Mouse (Mus musculus) cortical plate, adult 2 months (tissue): Measurements from ENCODE around the gene Best2.

Source experiments
- CTCF ChIP-seq: fragments of 200-500 bp; IDR thresholded peaks from 2 replicates; pipeline ENCODE4 v1.5.1; 2011; ENCODE audit warnings: mild to moderate bottlenecking, control low read depth, low read length; ENCODE audit not compliant: insufficient read depth; ENCODE audit errors: extremely low read depth
- POLR2A ChIP-seq: fragments of 200-500 bp; IDR thresholded peaks from 2 replicates; pipeline ENCODE4 v1.6.1; 2011; ENCODE audit warnings: mild to moderate bottlenecking, low read length, control low read depth; ENCODE audit not compliant: insufficient read depth; ENCODE audit errors: extremely low read depth

DNA sequence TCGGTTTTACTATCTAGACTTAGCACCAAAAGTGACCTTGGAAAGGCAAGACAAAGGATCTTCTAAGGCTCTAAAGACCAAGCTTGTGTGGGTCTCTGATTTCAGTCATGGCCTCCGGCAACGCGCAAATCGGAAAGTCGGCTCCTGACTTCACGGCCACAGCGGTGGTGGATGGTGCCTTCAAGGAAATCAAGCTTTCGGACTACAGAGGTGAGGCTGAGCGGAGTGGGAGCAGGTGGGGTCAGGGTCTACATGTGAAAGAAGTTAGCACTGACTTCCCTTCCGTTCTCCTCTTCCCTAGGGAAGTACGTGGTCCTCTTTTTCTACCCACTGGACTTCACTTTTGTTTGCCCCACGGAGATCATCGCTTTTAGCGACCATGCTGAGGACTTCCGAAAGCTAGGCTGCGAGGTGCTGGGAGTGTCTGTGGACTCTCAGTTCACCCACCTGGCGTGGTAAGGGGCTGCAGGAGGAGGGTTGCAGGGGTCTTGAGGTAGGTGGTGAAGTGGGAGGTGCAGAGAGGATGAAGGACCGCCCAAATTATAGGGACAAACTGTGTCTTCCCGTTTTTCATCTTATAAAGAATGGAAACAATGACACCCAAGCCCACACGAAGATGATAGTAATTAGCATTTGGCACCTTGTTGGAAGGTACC lies 44.1 kb downstream of the Best2 start:
- TF ChIP-seq CTCF = no peak
- no peak for TF ChIP-seq POLR2A
